Mouse (Mus musculus): Measurements from ENCODE around the gene Igfbp6.
A peak's percentile ranks its signal among the peaks of the same experiment; 100 is the strongest.
"Not testable (repeated sequence)": the region's sequence is repeated elsewhere in the genome, so short reads cannot be mapped to it uniquely, and the experiment has no call there.

Igfbp6 gene

DNA sequence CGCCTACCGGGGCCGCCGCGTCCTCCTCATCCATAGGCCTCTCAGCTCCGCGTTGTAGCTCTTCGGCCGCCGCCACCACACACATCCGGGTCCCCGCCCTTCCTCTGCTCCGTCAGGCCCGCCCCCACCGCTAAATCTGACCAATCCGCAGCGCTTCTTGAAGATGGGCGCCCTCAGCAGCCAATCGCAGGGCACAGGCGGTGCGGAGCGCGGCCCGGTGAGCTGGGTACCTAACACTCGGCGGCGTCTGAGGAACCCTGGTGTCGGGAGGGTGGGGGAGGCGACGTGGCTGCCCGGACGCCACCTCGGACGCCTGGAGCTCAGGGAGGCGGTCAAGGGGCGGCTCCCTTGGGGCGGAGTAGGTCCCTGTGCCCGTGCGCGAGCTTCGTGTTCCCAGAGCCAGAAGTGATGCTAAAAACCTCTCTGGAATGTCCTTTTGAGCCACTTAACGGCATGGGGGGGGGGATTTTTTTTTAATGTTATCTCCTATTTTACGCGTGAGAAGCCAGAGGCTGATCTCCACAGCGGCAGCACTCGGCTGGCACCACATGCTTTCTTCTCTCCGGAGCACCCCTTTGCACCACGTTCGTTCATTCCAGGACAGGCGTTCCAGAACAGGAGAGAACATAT lies 7.9 kb upstream of the Igfbp6 start, which contains the start of gene Spryd3:
TSS of gene Spryd3 (minus strand) at position 106 of the 630 bp plus-strand sequence.
- peak; percentile 98 for DNase-seq (ENCODE audit: low read depth, low spot score)

DNA sequence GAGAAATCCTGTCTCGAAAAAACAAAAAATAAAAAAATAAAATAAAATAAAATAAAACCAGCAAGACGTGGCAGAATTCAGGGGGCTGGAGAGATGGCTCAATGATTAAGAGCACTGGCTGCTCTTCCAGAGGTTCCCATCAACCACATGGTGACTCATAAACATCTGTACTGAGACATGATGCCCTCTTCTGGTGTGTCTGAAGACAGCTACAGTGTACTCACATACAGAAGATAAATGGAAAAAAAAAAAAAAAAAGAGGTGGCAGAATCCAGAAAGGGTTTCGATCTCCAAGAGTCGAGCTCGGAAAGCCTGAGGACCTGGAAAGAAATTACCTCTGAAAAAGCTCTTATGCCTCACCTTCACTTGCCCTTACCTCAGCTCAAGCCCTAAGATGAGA lies 3.0 kb upstream of the Igfbp6 start:
- DNase-seq (ENCODE audit: low read depth, low spot score) = no peak

DNA sequence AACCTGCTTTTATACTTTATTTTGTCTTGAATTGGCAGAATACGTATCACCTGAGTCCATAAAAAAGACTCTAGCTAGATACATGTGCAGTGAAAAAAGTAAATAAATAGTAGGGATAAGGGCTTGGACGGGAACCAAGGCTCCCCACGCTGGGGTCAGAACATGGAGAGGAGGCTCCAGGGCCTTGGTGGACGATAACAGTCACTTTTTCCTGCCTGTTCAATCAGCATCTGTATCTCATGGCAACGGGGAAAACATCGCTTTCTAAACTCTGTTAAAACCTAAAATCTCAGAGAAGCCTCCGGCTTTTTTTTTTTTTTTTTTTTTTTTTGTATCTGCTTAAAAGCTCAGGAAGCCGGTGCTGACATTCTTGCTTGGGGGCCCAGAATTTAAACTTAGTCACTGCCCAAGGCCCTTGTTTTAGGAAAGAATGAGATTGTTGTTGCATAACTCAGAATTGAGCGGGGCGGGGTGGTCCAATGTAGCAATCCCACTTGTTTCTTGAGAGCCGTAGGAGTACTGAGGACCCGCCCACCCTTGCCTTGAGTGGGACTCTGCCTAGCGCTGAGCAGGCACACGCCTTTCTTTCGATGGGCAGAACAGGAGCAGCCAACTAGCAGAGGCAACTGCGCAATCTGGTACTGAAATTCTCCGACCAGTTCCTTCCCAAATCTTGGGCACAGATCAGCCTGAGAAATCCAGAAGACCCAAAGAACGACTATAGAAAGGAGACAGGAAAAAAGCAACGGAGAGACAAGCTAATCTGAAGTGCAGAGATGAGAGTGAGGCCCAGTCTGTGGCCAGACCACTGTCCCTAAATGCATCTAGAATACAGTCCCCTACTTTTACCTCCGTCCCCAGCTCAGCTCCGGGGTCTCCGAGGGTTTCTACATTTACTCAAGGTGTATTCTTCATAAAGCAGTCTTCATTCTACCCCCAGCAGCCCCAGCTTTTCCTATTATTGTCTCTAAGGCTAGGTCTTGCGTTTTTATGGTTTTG lies 949 bp upstream of the Igfbp6 start:
- DNase-seq (ENCODE audit: low read depth, low spot score) = no peak

DNA sequence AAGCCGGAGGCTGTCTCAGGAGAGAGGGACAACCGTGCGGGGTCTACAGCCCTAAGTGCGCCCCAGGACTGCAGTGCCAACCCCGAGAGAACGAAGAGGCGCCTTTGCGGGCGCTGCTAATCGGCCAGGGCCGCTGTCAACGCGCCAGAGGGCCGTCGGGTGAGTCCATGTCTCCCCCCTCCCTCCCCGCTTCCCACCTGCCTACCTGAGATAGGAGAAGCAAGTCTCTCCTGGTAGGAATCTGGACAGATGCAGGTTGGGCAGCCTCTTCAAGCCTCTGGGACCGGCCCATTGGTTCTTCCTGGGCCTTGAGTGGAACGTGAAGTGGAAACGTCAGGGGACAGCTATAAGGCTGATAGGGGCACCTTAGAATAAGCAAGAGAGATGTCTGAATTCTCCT lies 564 bp downstream of the Igfbp6 start:
- DNase-seq (ENCODE audit: low read depth, low spot score) = no peak

DNA sequence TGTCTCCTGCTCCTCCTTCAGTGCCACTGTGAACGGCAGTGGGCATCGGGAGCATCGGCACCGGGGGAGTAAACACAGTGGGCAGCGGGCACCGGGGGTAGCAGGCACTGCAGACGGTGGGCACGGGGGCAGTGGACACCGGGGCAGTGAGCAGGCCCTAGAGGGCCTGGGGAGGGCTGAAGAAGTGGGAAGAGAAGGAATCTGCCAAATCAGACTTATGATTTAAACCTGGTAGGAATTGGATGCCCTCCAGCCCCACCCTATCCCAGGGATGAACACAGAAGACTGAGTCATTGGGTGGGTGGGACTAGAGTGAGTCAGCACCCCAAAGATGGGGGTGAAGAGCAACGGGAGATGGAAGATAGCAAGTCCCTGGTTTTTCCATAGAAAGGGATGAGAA lies 1.2 kb downstream of the Igfbp6 start:
- no peak for DNase-seq (ENCODE audit: low read depth, low spot score)

DNA sequence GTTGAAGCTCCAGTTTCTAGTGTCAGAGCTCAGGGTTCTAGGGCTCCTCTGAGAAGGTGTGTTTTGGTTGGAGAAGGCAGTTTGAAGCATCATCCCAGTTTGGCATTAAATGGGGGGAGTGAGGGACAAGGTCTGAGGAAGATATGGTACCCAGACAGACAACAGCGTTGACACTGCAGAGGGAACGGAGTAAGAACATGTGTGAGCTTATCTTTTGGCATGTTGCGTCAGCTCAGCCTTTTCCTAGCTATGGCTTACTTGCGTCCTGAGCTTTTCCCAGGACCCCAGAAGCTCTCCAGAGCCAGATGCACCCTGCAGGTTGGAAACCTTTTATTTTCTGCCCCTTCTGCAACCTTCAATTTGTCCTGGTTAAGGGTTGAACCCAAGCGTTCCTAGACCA lies 1.9 kb downstream of the Igfbp6 start:
- DNase-seq (ENCODE audit: low read depth, low spot score) = no peak

DNA sequence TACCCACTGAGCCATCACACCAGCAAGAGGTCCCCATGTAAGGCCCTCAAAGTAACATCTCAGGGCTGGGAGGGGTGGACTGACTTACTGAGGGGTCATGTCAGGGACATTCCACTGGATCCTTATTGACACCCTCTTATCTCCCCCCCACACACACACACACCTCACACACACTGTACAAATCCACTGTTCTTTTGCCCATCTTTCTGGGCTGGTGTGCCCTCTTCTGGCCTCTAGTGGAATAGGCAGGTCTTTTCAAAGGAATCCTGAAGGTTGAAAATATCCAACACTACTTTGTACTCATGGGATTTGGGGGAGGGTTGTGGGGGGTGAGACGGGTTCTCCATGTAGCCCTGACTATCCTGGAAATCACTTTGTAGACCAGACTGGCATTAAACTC lies 2.7 kb downstream of the Igfbp6 start:
- DNase-seq (ENCODE audit: low read depth, low spot score) = peak; percentile 37

DNA sequence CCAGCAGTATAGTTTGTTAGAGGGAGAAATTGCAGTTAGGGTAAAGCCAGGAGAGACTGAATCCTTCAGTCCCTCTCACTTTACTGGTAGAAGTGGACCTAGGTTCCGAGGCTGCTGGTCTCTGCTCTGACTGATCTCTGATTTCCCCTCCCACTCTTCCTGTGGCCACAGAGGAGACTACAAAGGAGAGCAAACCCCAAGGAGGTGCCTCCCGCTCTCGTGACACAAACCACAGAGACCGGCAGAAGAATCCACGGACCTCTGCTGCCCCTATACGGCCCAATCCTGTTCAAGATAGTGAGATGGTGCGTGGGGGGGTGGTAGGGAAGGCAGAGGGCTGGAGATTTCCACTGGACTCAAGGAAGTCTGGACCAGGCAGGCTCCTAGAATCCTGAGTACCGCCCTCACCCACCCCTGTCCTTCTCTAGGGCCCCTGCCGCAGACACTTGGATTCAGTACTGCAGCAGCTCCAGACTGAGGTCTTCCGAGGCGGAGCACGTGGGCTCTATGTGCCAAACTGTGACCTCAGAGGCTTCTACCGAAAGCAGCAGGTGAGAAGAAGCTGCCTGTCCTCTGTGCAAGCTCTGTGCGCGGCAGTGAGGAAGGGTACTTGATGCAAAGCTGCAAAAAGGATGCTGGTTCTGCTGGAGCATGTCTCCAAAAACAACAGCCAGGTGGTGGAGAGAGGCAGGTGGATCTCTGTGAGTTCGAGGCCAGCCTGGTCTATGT lies 3.7 kb downstream of the Igfbp6 start:
- DNase-seq (ENCODE audit: low read depth, low spot score) = no peak

DNA sequence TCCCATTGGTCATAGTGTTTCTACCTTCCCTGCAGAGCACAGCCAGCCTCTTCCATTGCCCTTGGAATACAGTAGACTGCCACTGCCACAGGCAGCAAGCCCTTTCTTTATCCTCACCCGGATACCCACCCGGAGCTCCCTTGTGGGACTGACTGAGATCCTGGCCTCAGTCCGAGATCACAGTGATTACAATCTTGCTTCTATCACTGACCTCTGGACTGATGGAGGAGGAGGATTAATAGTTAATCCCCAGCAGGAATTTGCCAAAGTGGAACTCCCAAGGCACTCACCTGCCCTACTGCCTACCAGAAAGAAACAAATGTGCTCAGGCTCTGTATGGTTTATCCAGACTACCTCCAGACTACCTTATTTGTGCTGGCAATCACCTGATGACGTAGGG lies 5.4 kb downstream of the Igfbp6 start:
- DNase-seq (ENCODE audit: low read depth, low spot score) = no peak

DNA sequence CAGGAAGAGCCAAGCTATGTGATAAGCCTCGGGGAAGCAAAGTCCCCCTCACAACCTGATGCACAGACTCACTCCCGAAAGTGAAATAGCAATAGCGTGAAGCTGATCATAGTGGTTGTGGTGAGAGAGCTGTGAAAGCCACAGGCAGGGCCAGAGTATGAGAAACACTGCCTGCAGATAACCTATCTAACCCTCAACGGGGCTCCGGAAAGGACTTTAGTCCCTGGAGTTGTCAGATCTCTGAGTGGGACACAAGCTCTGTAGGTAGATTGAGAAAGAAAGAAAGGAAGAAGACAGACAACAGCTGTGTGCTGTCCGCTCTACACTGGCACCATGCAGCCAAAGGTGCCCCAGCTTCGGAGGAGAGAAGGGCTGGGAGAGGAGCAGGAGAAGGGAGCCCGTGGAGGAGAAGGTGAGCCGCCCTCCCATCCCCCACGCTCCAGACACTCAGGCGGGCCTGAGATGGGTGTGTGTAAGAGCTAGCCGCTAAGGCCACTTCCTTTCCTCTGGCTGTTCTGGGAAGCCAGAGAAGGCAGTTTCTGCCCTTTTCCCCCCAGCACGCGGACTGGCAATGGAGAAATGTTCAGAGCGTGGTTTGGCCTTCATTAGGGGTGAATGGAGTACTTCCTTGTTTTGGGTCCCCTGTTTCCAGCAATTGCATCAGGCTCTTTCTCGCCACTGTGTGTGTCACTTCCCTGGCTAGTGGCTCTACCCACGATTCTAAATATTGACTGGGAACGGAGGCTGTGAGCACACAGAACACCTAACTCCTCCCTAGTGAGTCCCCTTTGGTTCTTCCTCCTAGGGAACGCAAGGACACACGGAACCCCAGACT lies 6.4 kb downstream of the Igfbp6 start, which contains the start of gene Soat2:
TSS of gene Soat2 (plus strand) at position 226 of the 835 bp plus-strand sequence.
- no peak for DNase-seq (ENCODE audit: low read depth, low spot score)

DNA sequence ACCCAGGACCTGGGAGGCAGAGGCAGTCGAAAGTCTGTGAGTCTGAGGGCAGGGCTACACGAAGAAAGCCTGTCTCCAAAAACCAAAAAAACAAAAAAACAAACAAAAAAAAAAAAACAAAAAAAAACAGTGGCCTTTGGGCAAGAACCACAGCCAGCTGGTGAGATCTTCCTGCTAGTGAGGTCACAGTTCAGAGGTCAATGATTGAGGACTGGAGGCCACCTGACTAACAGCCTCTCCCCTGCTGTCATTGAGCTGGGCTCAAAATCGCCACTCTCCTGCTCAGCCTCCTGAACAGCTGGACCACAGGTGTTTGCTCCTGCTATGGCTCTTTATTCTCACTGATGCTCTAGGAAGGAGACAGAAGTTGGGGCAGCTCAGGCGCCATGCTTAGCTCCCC lies 8.5 kb downstream of the Igfbp6 start:
- no peak for DNase-seq (ENCODE audit: low read depth, low spot score)

DNA sequence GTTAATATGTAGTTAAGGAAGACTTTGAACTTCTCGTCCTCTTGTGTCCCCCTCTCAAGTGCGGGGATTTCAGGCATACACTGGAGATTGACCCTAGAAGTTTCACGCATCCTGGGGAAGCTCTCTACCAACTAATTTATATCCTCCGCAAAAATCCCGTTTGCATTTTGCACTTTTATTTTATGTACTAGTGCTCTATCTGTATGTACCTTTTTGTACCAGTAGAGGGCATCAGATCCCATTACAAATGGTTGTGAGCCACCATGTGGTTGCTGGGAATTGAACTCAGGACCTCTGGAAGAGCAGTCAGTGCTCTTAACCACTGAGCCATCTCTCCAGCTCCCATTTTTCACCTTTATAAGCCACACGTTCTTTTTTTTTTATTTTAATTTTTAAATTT lies 10.8 kb downstream of the Igfbp6 start:
- not testable (repeated sequence) for DNase-seq (ENCODE audit: low read depth, low spot score)

DNA sequence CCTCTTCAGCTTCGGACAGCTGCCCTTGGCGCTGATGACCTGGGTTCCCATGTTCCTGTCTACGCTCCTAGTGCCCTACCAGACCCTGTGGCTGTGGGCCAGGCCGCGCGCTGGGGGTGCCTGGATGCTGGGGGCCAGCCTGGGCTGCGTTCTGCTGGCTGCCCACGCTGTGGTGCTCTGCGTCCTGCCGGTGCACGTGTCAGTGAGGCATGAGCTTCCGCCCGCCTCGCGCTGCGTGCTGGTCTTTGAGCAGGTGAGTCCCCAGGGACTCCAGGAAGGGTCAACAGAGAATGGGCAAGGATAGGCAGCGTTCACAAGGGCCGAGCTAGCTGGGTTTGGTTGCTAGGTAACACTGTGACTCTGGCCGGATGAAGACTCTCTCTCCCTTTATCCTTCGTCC lies 12.7 kb downstream of the Igfbp6 start:
- DNase-seq (ENCODE audit: low read depth, low spot score) = no peak

DNA sequence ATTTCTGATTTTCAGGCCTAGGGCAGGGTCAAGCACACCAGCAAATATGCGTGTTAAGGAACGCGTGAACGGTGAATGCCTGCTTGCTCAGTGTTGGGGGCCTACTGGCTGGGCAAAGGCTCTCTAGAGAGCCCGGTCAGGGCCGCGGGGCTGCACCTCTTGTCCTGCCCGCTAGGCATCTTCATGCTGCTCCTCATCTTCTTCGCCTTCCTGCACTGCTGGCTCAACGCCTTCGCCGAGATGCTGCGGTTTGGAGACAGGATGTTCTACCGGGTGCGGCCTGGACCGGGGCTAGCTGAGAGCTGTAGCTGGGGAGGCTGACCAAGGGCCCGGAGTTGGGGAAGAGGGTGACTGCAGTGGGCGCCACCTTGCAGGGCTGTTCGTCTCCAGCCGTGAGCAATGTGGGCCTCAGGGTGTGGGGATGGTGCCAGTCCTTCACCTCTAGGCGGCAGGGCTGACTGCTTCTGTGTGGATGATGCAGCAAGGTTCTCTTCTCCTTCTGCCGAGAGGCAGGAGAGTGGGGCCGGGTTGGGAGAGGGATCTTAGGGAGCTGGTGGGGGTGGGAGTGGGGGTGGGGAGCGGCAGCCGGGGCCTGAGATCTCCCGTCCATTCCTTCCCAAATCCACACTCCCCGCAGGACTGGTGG lies 16.4 kb downstream of the Igfbp6 start:
- DNase-seq (ENCODE audit: low read depth, low spot score) = no peak

DNA sequence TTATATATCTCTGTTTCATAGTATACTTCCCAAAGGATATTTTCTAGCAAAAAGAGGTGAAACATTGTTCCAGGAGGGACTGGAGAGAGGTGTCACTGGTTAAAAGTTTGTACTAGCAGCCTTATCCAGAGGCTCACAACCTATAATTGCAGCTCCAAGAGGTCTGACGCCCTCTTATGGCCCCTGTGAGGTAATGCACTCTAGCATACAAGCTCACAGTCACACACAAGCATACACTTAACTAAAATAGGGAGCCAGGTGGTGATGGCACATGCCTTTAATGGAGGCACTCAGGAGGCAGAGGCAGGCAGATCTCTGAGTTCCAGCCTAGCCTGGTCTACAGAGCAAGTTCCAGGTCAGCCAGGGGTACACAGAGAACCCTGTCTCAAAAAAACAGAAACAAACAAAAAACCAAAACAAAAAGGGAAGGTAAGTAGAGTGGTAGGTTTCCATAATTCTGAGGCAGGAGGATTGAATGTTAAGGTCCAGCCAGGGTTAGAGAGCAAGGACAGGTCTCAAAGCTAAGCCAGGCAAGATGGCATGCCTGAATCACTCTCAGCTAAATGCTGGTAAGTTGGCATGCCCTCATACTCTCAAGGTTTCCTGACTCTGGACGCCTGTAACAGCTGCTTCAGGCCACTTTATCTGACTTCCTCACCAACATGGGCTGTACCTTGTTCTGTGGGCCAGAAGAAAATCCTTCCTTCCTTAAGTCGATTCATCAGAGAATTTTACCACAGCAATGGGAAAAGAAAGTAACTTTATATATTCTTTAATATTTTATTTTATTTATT lies 19.9 kb downstream of the Igfbp6 start:
- no peak for DNase-seq (ENCODE audit: low read depth, low spot score)

DNA sequence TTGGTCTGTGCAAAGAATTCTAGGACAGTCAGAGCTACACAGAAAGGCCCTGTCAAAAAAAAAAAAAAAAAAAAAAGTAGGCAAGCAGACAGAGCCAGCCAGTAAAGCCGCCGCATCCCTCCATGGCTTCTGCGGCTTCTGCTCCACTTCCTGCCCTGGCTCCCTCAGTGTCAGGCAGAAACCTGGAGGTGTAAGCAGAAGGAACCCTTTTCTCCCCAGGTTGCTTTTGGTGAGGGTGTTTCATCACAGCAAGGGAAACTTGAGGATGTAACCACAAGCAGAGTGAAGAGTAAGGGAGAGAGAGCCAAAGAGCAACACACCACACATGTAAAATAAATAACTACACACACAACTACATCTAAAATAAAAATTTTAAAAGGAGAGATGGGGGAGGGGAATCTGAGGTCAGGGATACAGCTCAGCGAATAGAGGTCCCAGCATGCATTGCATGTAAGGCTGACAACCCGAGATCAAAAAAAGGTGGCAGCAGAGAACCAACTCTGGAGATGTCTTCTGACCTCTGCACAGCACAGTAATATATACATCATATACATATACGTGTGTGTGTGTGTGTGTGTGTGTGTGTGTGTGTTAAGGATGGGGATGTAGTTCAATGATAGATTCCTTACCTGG lies 21.4 kb downstream of the Igfbp6 start:
- no peak for DNase-seq (ENCODE audit: low read depth, low spot score)

DNA sequence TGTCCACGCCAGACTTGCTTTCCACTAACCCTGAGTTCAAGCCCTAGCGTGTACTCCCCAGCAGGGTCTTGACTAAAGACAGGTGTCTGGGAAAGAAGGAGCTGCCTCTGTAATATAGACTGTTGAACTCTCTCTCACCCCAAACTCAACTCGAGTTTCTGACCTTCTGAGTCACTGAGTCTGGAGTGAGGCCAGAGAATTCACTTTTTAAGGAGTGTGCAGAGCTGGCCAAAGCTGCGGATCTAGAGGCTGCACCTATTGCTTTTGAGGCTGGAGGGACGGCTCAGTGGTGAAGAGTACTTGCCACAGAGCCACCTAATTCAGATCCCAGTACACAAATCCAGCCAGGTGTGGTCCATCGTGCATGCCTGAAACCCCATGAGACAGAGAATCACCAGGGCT lies 23.5 kb downstream of the Igfbp6 start:
- DNase-seq (ENCODE audit: low read depth, low spot score) = no peak

DNA sequence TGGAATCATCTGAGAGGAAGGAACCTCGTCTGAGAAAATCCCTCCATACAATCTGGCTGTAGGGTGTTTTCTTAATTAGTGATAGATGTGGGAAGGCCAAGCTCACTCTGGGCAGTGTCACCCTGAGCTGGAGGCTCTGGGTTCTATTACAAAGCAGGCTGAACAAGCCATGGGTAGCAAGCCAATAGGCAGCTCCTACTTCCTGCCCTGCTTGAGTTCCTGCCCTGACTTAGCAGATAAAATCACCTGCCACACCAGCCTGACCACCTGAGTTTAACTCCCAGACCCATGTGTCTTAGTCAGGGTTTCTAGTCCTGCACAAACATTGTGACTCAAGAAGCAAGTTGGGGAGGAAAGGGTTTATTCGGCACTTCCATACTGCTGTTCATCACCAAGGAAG lies 24.9 kb downstream of the Igfbp6 start:
- DNase-seq (ENCODE audit: low read depth, low spot score) = no peak

DNA sequence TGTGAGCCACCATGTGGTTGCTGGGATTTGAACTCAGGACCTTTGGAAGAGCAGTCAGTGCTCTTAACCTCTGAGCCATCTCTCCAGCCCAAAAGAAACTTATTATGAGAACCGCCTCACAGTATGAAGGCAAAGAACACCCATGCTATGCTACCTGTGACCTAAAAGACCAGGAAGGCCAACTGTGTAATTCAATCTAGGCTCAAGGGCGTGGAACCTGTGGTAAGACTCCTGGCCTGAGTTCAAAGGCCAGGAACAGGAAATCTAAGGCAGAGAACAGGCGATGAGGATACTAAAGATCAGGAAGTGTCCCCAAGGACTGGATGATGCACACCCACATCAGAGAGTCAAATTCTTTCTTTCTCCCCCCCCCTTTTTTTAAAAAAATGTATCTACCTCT lies 29.4 kb downstream of the Igfbp6 start:
- no peak for DNase-seq (ENCODE audit: low read depth, low spot score)

Data from A20 (cell line).